Mouse (Mus musculus) embryo, embryonic 11 days (tissue): ENCODE data around the gene Anks1.

ENCODE experiments used
- DNase-seq: peaks from one replicate; pipeline ENCODE4 v3.0.0-alpha.2; 2015

The Anks1 gene

GRCm38 (mm10) chr17:28000389-28000788, 91.3 kb downstream of the Anks1 start:
- no peak for DNase-seq

- DNase-seq, result peak; percentile 40
Observed at GRCm38 (mm10) chr17:28000851-28001250, 91.7 kb downstream of the Anks1 start.

- DNase-seq, result no peak
Observed at GRCm38 (mm10) chr17:28005393-28005792, 96.3 kb downstream of the Anks1 start.

- DNase-seq, result no peak
Observed at GRCm38 (mm10) chr17:28006208-28006607, 97.1 kb downstream of the Anks1 start.

GRCm38 (mm10) chr17:28006611-28007010, 97.5 kb downstream of the Anks1 start:
- no peak for DNase-seq

GRCm38 (mm10) chr17:28007179-28007811, 98.2 kb downstream of the Anks1 start:
- peak; percentile 71 for DNase-seq

GRCm38 (mm10) chr17:28007857-28008564, 98.9 kb downstream of the Anks1 start:
- no peak for DNase-seq

- DNase-seq, result no peak
Observed at GRCm38 (mm10) chr17:28008565-28008981, 99.5 kb downstream of the Anks1 start.

- DNase-seq, result no peak
Observed at GRCm38 (mm10) chr17:28009066-28009715, 100.1 kb downstream of the Anks1 start.

- no peak for DNase-seq
Observed at GRCm38 (mm10) chr17:28009716-28010114, 100.6 kb downstream of the Anks1 start.

GRCm38 (mm10) chr17:28010925-28011324, 101.8 kb downstream of the Anks1 start:
- no peak for DNase-seq

- DNase-seq, result no peak
Observed at GRCm38 (mm10) chr17:28012851-28013250, 103.7 kb downstream of the Anks1 start.

GRCm38 (mm10) chr17:28013259-28013875, 104.3 kb downstream of the Anks1 start:
- DNase-seq, result peak; percentile 91

- no peak for DNase-seq
Observed at GRCm38 (mm10) chr17:28014449-28014848, 105.3 kb downstream of the Anks1 start.

GRCm38 (mm10) chr17:28015068-28015730, 106.1 kb downstream of the Anks1 start:
- DNase-seq, result no peak

GRCm38 (mm10) chr17:28016056-28016797, 107.1 kb downstream of the Anks1 start:
- no peak for DNase-seq

- DNase-seq, result peak; percentile 34
Observed at GRCm38 (mm10) chr17:28018344-28018743, 109.2 kb downstream of the Anks1 start.

- no peak for DNase-seq
Observed at GRCm38 (mm10) chr17:28018776-28019175, 109.7 kb downstream of the Anks1 start.

GRCm38 (mm10) chr17:28019785-28020696, 110.9 kb downstream of the Anks1 start:
- DNase-seq, result no peak

GRCm38 (mm10) chr17:28021911-28022310, 112.8 kb downstream of the Anks1 start:
- no peak for DNase-seq
